Mouse (Mus musculus): ENCODE results near the gene St13.

Gene St13

DNA sequence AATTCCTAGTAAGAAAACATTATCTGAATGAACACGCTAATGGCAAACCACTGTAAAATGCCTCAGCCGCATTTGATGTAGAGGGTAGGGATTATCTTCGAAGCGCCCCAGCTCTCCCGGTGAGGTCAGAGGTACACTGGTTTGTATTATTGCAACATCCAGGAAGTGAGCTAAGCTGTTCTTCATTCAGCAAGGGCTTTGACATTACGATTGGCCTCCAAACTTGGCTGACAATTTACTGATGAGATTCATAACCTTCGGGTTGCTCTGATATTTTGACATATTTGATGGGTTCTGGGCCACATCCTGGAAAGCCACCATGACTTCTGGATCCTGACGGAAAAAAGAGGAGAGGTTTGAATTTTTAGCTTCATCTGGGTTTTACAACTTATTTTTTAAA is 34.6 kb downstream of the St13 start:
- no peak for DNase-seq (ENCODE audit: low read depth, low spot score)

DNA sequence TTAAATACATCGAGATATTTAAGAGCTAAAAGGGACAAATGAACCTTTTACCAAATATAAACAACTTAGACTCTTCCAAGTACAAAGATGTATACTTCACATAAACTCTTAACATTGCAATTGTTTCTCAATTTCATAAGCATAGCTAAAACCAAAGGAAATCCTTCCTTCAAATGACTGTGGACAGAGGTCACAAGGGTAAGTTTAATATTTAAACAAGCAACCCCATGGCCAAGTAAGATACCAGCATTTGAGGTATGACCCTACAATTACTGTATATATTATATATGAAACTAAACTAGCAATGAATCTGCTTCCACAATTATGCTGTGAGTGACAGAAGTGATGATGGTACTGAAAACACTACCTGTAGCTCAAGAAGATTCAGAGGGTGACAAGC is 35.6 kb downstream of the St13 start:
- DNase-seq (ENCODE audit: low read depth, low spot score): no peak

DNA sequence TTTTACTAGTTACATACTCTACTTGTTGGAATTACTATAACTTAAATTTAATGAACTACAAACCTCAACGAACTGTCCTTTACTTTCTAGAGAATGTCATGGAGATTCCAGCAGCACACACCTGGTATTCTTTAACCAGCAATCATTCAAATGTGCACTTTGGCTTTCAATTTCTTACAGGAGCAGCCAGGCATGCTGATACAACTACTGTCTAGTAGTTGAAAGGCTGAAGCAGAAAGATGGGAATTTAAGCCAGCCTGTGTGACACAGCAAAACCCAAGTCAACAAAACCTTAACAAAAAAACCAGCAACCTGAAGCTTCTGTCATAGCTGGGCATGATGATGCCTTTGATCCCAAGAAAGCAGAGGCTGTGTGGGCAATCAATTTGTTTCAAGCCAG is 37.4 kb downstream of the St13 start:
- no peak for DNase-seq (ENCODE audit: low read depth, low spot score)

DNA sequence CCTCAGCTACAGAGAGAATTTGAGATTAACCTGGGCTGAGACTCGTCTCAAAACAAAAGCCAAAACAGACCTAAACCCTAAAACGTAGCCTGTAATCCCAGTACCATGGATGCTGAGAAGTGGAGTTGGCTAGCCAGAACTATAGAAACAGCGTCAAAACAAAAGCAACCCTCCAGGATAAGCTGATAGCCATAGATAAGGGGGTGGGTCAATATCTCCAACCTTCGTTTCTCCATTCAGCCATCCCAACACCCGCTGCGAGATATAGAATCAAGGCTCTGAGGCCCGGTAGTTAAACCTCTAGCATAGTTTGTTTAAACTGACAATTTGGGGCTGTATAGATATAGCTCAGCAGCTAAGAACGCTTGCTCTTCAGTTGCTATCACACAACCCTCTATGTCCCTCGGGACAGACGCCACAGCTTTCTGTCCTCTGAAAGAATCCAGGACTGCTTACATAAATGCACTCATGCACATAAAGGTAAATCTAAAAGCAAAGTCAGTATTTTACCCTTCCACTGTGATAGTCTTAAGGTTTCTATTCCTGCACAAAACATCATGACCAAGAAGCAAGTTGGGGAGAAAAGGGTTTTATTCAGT is 38.4 kb downstream of the St13 start:
- DNase-seq (ENCODE audit: low read depth, low spot score): no peak

DNA sequence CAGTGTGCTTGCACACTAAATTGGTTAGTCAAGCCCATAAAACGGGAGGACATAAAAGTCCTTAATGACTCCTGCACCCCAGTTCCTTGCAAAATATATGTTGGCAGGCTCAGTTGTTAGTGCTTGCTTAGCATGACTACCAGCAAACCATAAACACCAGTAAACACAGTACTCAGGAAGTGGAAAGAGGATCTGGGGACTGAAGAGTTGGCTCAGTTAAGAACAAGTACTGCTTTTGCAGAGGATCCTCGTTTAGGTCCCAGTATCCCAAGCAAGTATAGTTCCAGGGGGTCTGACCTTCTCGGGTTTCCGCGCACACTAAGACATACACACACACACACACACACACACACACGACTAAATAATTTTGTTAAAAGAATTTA is 38.9 kb downstream of the St13 start:
- no peak for DNase-seq (ENCODE audit: low read depth, low spot score)

DNA sequence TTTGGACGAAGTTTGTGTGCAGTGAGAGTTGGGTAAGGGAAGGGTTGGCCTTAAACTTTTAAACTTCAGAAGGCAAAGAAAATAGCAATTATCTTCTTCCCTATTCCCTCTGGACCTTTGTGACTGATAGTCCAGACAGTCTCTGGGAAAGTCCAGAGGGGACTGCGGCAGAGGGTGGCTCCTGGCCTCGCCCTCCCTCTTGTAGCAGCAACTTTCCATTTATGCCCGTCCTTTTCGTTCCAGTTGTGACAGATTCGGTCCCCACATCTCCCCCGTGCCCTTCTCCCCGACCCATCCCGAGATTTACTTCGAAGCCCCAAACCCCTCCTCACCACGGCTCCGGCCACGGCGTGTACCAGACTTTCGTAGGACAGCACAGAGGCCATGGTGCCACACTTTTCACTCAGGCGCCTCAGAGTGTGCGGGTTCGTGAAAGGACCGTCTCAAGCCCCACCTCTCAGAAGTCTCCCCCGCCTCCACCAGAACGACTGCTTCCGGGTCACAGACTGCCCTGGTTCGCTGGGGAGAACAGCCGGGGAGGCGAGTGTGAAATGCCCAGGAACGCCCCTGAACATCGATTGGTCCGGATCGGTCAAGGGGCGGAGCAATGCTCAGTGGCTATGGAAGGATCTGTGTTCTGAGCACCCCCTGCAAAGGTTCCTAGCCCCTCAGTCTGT is 39.4 kb downstream of the St13 start, which contains the start of gene Slc25a17:
TSS of gene Slc25a17 (minus strand) at position 468 of the 677 bp plus-strand sequence.
- peak; percentile 91 for DNase-seq (ENCODE audit: low read depth, low spot score)

DNA sequence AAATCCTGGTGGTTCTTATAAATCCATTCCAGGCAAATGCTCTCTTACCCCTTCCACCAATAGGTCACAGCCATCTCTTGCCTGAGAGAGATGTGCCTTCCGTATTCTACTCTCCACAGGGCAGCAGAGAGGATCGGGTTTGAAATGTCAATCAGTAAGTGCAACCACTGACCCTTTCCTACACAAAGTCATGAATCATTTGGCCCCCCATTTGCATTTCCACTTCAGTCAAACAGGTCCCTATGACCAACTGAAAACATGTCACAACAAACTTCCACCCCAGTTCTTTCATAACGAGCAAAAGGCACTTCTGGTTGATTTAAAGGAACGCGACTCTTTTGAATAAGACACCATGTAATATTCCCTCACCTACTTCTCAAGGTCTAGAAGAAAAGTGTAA is 40.5 kb downstream of the St13 start:
- no peak for DNase-seq (ENCODE audit: low read depth, low spot score)

DNA sequence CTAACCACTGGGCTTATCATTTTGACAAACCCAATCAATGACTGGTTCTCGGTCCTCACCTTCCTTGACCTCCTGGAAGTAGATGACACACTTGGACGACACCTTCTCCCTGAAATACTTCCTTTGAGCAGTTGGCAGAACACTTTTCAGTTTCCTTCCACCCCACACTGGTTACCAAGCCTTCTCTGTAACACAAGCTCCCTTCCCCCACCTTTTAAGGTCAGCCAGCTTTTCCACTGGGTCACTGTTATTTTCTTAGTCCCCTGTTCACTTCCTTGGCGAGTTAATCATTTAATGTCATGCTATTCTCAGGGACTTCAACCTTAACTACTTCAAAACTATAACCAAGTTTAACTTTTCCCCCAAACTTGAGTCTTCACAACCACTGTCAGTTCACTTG is 40.9 kb downstream of the St13 start:
- no peak for DNase-seq (ENCODE audit: low read depth, low spot score)

DNA sequence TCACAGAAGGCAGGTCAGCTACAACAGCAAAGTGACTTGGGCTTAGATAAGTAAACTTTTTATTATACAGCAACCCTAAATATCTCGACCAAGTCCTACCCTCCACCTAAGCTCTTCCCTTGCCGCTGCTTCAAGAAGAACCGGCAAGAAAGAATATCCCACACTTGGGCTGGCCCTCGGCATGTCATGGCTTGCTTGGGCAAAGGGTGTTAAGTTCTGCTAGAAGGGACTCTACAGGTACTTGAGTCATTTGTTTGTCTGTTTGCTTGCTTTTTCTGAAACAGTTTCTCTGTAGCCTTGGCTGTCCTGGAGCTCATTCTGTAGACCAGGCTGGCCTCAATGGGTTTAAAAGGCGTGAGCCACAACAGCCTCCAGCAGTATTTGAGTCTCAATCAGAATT is 42.9 kb downstream of the St13 start:
- DNase-seq (ENCODE audit: low read depth, low spot score): no peak

DNA sequence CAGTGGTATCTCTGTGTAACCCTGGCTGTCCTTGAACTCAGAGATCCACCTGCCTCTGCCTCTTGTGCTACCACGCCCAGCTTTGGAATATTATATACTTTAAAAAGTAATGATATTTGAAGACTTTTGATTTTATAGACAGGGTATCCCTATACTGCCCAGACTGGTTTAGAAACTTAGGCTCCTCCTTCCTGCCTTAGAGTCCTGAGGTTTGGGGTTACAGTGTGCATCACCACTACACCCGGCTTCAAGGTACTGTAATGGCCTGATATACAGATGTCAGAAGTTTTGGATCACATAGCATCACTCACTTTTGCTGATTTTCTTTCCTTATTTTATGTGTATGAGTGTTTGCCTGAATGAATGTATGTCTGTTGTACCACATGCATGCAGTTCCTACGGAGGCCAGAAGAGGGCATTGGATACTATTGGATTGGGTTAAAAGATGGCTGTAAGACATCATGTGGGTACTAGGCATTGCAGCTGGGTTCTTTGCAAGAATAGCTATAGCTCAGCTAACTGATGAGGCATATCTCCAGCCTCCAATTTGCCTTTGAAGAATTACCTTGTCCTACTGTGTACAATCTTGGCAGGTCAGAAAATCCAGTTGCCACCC is 44.6 kb downstream of the St13 start:
- peak; percentile 33 for DNase-seq (ENCODE audit: low read depth, low spot score)

DNA sequence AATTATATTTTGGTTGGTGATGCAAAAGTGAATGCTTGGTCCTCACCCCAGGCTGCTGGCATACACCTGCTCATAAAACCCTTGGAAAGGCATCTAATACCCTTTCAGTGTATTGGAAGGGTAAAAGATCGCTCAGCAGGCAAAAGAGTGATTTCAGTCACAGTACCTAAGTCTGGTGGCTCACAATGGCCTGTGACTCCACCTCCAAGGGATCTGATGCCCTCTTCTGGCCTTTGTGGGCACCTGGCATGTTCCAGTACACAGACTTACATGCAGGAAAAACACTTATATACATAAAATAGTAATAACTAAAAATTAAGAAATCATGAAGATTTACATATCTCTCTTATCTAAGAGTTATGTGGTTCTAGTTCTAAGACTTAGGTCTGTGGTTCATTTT is 47.2 kb downstream of the St13 start:
- DNase-seq (ENCODE audit: low read depth, low spot score): no peak

DNA sequence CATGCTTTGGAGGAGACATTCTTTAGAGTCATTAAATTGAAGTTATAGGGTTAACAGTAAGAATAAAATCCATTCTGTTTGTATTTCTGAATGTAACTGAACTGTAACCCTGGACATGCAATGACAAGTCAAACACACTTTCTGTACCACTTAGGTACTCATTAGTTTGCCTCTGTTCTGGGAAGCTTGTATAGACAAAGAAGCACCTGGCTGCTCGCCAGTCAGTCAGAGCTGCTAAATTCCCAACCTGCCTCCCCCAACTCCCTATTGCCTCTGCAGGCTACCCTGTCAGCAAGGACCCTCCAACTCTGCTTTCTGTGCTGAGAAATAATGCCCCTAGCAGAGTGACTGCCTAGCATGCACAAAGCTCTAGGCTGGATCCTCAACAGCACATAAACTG is 49.5 kb downstream of the St13 start:
- DNase-seq (ENCODE audit: low read depth, low spot score): no peak

DNA sequence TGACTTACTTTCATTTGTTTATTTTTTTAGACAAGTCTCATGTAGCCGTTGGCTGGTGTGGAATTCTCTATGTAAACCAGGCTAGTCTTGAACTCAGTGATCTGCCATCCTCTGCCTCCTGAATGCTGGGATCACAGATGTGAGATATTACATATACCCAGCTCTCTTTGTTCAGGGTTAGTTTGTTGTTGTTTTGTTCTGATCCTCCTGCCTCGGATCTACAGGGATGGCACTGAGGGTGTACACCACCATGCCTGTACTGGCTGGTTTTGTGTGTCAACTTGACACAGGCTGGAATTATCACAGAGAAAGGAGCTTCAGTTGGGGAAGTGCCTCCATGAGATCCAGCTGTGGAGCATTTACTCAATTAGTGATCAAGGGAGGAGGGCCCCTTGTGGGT is 51.5 kb downstream of the St13 start:
- DNase-seq (ENCODE audit: low read depth, low spot score): no peak

DNA sequence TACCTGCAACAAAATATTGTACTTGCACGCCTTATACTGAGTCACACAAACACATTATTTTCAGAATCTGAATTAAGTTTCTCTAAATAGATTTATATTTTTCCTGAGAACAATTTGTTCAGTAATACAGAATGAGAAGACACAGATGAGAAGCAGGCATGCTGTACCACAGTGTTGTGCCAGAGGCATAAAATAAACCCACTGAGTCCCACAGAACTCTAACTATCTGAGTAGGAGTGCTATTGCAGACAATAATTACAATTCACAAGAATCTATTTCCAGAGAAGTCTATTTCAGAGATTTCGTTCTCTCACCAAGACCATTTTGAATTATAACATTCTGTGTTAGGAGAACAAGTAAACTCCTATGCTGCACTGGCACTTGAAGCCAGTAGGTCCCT is 52.4 kb downstream of the St13 start:
- no peak for DNase-seq (ENCODE audit: low read depth, low spot score)

DNA sequence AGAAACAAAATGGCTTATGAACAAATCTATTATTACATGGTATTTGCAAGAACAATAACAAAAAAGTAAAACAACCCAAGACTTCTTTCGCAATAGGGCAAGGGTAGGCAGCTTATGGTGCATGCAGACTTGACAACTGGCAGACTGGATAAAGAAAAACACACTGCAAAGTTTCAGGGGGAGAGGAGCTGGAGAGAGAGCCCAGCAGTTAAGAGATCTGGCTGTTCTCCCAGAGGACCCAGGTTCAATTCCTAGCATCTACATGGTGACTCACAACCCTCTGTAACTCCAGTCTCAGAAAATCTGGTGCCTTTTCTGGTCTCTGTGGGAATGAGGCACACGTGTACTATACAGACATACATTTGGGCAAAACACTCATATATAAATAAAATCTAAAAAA is 58.5 kb downstream of the St13 start:
- DNase-seq (ENCODE audit: low read depth, low spot score): no peak

DNA sequence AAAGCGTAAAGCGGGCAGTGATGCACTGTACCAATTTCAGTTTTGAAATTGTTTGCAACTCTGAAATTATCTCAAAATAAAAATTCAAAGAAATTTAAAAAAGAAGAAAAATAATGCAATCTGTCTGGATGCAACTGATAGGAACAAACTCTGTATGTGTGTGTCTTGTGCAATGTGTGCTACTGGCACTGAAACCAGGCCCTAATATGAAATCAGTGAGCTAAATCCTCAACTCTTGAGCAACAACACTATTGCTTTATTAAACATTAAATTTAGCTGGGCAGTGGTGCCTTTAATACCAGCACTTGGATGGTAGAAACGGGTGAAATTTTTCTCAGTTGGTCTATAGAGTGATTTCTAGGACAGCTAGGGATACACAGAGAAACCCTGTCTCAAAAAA is 60.7 kb downstream of the St13 start:
- DNase-seq (ENCODE audit: low read depth, low spot score): no peak

DNA sequence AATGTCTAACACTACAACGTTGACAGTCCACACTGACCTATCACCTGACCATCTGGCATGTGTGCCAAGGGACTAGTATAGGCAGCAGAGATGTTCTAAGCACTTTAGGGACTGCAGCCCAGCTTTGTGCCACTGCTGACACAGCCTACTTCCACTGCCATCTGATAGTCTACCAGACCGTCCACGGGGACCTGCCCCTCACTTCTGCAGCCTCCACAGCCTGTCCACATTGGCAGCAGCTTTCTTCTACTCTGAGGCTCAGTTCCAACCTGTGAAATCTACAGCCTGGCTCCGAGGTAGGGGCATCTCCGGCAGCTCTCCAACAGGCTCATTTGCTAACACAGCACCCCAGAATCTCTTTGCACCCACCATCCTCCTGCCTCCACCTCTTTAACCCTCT is 63.4 kb downstream of the St13 start:
- no peak for DNase-seq (ENCODE audit: low read depth, low spot score)

DNA sequence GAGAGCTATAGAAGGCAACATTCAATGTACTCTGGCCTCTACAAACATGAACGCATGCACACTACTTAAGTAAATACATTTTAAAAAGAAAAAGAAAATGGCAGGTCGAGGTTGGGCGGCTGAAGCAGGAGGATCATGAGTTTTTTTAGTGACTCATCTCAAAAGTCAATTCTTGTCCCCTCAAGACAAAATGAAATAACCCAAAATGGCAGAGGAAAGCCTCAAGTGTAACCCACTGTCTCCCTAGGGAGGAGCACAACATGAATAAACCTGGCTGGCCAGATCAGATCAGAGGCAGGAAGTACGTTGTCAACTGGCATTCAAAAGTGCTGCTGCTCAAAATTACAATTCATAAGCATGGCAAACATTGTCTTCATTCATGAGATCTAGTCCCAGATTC is 67.4 kb downstream of the St13 start:
- DNase-seq (ENCODE audit: low read depth, low spot score): no peak

DNA sequence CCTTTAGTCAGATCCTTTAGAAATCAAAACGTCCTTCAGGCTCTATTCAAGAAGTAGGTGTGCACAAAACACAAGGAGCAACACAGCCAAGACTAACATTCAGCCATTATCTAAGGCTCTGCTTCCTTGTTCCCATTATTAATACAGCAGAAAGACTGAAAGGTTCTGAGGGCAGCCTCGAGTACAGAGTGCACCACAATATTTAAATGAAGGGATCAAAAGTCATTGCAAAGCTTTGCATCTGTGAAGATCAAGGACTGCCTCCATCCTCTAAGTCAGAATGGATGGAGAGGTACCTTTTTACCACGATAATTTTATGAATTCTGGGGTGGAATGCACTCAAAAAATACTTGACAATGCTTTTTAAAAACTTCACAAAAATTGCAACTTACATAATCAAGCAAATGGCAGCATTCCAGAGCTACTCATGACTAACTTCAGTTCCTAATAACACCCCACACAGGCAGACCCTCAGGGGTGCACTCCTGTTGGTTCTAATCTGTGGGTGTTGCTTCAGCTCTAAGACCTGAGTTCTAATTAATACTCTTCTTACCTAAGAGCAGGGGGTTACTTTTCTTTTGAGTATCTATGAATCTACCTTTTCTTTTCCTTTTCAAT is 69.0 kb downstream of the St13 start:
- DNase-seq (ENCODE audit: low read depth, low spot score): no peak

DNA sequence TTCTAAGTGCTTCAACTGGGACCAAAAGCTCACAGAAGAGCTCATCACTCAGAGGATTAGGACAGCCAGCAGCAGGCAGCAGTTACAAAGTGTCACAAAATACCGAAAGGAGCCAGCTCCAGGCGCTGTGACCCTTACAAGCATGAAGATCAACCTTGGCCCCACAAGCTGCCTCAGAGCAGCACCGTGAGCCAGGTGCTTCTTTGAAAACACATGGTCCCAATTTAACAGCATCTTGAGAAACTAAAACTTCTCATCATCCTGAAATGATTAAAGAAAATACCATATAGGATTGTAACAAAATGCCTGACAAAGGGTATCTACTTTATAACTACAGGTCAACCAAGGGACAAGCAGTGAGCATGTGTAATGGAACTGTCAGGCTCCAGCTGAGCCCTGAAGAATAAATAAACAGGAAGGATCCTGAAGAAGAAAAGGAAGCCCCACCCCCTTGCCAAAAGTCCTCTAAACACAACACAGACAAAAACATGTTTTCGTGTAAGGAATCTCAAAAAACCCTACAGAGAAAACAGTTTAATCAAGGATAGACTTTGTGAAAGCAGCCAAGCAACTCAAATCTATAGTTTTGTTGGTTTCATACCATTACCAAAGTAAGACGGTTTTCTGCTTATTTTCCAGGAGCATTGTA is 70.0 kb downstream of the St13 start:
- no peak for DNase-seq (ENCODE audit: low read depth, low spot score)

DNA sequence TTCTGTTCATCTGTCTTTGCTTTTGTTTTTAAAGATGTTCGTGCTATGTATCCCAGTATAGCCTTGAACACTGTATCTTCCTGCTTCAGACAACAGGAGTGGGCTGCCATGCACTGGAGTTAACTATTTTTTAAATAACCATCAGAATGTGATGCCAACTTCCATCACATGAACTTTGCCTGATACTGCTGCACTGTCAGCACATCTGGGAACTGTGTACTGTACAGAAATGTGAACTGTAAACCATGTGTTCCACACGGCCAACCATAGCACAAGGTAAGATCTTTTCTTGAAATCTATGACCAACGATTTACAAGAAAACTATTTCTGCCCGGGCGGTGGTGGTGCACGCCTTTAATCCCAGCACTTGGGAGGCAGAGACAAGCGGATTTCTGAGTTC is 72.4 kb downstream of the St13 start:
- DNase-seq (ENCODE audit: low read depth, low spot score): no peak

DNA sequence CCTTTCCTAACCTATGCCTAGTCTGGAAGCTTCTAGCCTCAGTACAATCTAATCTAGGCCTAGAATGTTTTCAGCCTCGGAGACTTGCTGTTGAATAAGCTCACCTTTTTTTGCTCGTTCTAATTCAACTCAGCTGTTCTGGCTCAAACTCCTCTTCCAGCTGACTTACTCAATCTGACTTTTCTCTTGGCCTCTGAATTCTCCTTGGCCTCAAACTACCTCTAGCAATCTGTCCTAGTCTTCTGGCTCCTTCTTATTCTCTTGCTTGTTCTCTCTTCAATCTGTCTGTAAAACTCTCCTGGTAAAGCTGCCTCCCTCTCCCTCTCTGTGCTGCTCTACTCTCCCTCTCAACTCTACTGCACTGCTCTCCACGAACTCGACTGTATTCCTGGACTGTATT is 74.9 kb downstream of the St13 start:
- DNase-seq (ENCODE audit: low read depth, low spot score): no peak

DNA sequence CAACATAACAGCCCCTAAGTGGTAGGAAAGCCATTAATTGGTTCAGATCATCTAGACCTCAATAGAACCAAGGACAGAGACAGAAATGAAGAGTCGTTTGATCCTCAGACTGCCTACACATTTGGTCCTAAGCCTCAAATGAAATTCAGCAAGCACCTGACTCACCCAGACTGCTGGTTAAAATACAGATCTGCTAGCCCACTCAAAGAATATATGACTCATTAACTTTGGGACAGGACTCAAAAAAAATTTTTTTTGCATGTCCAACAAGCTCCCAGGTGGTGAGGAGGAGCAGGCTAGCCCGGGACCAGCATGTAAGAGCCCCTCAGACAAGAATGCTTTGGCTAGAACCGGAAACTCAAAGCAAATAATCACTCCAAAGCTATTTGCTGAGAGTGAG is 79.7 kb downstream of the St13 start:
- no peak for DNase-seq (ENCODE audit: low read depth, low spot score)

Measured in WW6 (cell line).